Mouse (Mus musculus) liver, embryonic 14.5 days (tissue): ENCODE measurements around the gene Tmem135. TPM values are rescaled to one million over a fixed set of nuclear protein-coding genes. Genes with fewer than 3 reads are reported as not detected.
"Not testable (repeated sequence)": the region's sequence is repeated elsewhere in the genome, so short reads cannot be mapped to it uniquely, and the experiment has no call there.

Source experiments
- ATAC-seq: fragments of 200-750 bp; cut with Nextera tagmentation; 2 replicates; pipeline ENCODE4 v1.8.0; 2017; ENCODE audit warnings: moderate number of reproducible peaks, mild to moderate bottlenecking, moderate library complexity; ENCODE audit not compliant: insufficient read depth
- DNase-seq, 3 experiments: peaks; one replicate each; pipeline ENCODE4 v3.0.0-alpha.2; 2012 to 2013; ENCODE audit warnings: low read depth in 3 of 3, low spot score in 3 of 3
- H3K27ac ChIP-seq: fragments of 300-500 bp; sonication (generic); 2 replicates; pipeline ENCODE4 v1.5.1; 2014; ENCODE audit warnings: moderate library complexity, mild to moderate bottlenecking, control low read depth, inconsistent platforms
- H3K27me3 ChIP-seq: fragments of 300-500 bp; sonication (generic); 2 replicates; pipeline ENCODE4 v1.6.1; 2014; ENCODE audit warnings: mild to moderate bottlenecking, low read length, moderate library complexity; ENCODE audit not compliant: control insufficient read depth, insufficient read depth
- H3K36me3 ChIP-seq: fragments of 300-500 bp; sonication (generic); replicated peaks from 2 replicates; pipeline ENCODE4 v1.6.1; 2014; ENCODE audit warnings: low read depth; ENCODE audit not compliant: control insufficient read depth, insufficient read depth
- H3K4me1 ChIP-seq, 2 experiments: fragments of 200-500 bp in 1 of 2; fragments of 300-500 bp in 1 of 2; sonication (generic) in 1 of 2; replicated peaks; 2 replicates each; pipeline ENCODE4 v1.6.1; 2012 to 2014; ENCODE audit warnings: antibody characterized with exemption in 1 of 2, inconsistent platforms in 1 of 2, low read length in 1 of 2; ENCODE audit not compliant: control insufficient read depth in 2 of 2, insufficient read depth in 2 of 2
- H3K4me2 ChIP-seq: fragments of 300-500 bp; sonication (generic); 2 replicates; pipeline ENCODE4 v1.6.1; 2014; ENCODE audit warnings: low read depth, mild to moderate bottlenecking, control low read depth, moderate library complexity
- H3K4me3 ChIP-seq, 2 experiments: fragments of 200-500 bp in 1 of 2; fragments of 300-500 bp in 1 of 2; sonication (generic) in 1 of 2; 2 replicates each; pipeline ENCODE4 v1.5.1; 2012 to 2014; ENCODE audit warnings: low read depth in 2 of 2, low read length in 2 of 2, mild to moderate bottlenecking in 2 of 2, control low read depth in 1 of 2, inconsistent platforms in 1 of 2, moderate library complexity in 1 of 2; ENCODE audit not compliant: insufficient read depth in 1 of 2
- H3K9ac ChIP-seq: fragments of 300-500 bp; sonication (generic); replicated peaks from 2 replicates; pipeline ENCODE4 v1.6.1; 2014; ENCODE audit warnings: mild to moderate bottlenecking, control low read depth, moderate library complexity
- H3K9me3 ChIP-seq: fragments of 300-500 bp; sonication (generic); 2 replicates; pipeline ENCODE4 v1.6.1; 2016; ENCODE audit warnings: low read length, mixed read lengths; ENCODE audit not compliant: control insufficient read depth
- CTCF ChIP-seq: IDR thresholded peaks from 2 replicates; pipeline ENCODE4 v1.5.1; 2016; ENCODE audit warnings: antibody characterized with exemption, low read depth, control low read depth
- EP300 ChIP-seq: IDR thresholded peaks from 2 replicates; pipeline ENCODE4 v1.6.1; 2016; ENCODE audit warnings: antibody characterized with exemption, low read depth
- WGBS: fragments of 180-500 bp; shearing (Covaris S2); extraction: QIAGEN DNeasy Blood & Tissue Kit; methylation state at CpG from one replicate; pipeline ENCODE4 v1.1.7; 2014; ENCODE audit not compliant: insufficient replicate concordance; 5-methylcytosine and 5-hydroxymethylcytosine counted together
- polyA plus RNA-seq, 2 experiments: library from polyadenylated mRNA; depleted of rRNA in 1 of 2; stranded (reverse) in 1 of 2; unstranded in 1 of 2; fragments of >200 nt; fragmentation: Nextera tagmentation in 1 of 2; extraction: Ambion mirVana in 1 of 2; gene quantifications; 2 replicates each; pipeline versions ENCODE4 v1.2.1 to v1.2.3; 2012 to 2014

Tmem135 gene
- polyA plus RNA-seq, 2 experiments: 5.4 to 12.7 TPM

DNA sequence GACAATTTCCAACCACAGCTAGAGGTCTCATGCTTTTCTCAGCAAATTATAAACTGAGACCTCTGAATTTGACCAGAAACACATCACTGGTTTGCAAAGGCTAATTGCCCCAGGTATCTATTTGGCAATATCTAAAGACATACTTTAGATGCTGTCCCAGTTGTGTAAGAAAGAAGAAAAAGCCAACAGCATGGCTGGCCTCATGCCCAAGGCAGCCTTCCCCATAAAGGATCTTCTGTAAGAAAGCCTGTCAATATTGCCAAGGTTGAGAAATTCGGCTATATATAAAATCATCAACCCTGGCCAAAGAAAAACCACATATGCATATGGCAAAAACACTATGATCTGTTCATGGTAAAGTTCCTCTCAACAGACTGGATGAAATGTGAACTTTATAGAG lies 107.1 kb downstream of the Tmem135 start:
- Histone ChIP-seq H3K4me2 (no peak overlapping the region), H3K9me3 (no peaks in the 10 kb centered on the region), H3K27ac (no peak overlapping the region), H3K27me3 (no peaks in the 10 kb centered on the region), H3K9ac (no peak overlapping the region), H3K4me1 (no peaks in the 10 kb centered on the region), H3K36me3 (no peaks in the 10 kb centered on the region), H3K4me3 (no peak overlapping the region)
- TF ChIP-seq CTCF (no peak), EP300 (no peak)
- DNase-seq (no peak), ATAC-seq (no peak)
- WGBS: 70% methylated on average over 1 of the region's 1 CpGs

DNA sequence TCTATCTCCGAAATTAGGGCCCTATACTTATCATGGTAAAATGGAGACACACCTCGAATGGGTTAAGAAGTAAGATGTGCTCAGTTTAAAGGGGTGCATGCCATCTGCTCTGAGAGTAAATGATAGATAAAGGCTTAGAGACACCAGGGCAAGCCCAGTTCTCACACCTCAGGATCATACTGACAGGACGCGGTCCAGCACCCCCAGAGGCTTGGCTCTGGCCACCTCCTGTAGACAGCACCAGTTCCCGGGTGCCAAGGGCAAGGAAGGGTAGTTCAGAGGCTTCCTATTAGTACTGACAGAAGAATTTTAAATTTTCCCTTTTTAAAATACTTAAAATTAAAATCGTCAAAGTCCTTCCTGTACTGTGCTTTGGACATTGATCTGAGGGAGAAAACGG lies 121.4 kb downstream of the Tmem135 start:
- ATAC-seq (no peak), DNase-seq (no peak)
- no peak for TF ChIP-seq EP300
- no peak for TF ChIP-seq CTCF
- Histone ChIP-seq H3K9ac (no peak overlapping the region), H3K4me3 (no peak overlapping the region), H3K4me1 (no peaks in the 10 kb centered on the region), H3K27me3 (no peaks in the 10 kb centered on the region), H3K27ac (no peak overlapping the region), H3K9me3 (no peaks in the 10 kb centered on the region), H3K4me2 (no peak overlapping the region), H3K36me3 (no peaks in the 10 kb centered on the region)
- WGBS: 77% methylated on average over 7 of the region's 7 CpGs

DNA sequence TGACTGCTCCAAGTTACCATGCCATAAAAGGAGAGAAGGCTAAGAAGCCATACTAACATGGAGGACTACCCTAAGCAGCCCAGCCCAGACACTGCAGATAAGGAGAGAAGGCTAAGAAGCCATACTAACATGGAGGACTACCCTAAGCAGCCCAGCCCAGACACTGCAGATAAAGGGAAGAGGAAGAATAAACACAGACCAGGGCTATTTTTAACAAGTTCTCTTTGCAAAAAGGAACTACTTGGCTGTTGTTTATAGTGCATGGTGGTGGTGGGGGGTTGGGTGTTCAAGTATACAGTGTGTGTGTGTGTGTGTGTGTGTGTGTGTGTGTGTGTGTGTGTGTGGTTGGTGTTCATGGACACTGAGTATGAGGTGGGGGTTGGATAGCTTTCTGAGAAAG lies 133.6 kb downstream of the Tmem135 start:
- not testable (repeated sequence) for H3K27me3 ChIP-seq, H3K4me3 ChIP-seq, DNase-seq, H3K27ac ChIP-seq, H3K9ac ChIP-seq, H3K4me1 ChIP-seq, H3K4me2 ChIP-seq, H3K36me3 ChIP-seq, H3K9me3 ChIP-seq, ATAC-seq

DNA sequence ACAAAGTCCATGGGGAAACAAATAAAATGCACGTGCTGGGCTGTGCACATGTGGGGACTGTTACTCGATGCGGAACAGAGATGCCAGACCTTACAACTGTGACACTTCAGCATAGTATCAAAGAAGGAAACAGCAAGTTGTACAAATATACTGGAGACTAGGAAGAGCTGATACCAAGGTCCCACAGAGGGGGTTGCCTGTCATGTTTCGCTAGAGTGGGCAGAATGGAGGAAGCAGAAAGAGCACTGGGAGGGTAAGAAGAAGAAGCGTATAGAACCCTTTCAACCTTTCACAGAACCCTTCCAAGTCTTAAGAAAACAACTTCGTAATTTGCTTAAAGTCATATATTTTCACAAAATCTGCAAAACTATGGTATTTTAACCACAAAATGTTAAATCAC lies 134.2 kb downstream of the Tmem135 start:
- WGBS: 69% methylated on average over 6 of the region's 6 CpGs
- no peaks in the 10 kb centered on the region for H3K9me3 ChIP-seq
- H3K9ac ChIP-seq: no peak overlapping the region
- no peak overlapping the region for H3K4me3 ChIP-seq
- H3K36me3 ChIP-seq: no peaks in the 10 kb centered on the region; the same call in none of the 2 replicates
- no peak overlapping the region for H3K4me2 ChIP-seq
- ATAC-seq (no peak), DNase-seq (no peak)
- no peak for TF ChIP-seq CTCF
- TF ChIP-seq EP300: no peak
- H3K27ac ChIP-seq: no peak overlapping the region
- no peaks in the 10 kb centered on the region for H3K4me1 ChIP-seq
- no peaks in the 10 kb centered on the region for H3K27me3 ChIP-seq

DNA sequence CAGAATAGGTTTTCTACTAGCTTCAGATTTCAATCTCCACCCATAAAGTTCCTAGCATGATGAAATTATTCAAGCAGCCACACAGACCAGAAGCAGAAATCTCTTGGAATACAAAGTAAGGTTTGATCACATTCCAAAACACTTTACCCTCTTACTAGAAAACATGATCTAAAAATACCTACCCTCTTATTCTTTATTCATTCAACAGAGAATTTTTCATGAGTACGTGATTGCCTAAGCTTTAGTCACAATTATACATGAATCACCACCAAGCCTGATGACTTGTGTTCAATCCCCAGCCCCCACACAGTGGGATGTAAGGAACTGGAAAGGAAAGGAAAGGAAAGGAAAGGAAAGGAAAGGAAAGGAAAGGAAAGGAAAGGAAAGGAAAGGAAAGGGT lies 136.5 kb downstream of the Tmem135 start:
- H3K36me3 ChIP-seq: no peaks in the 10 kb centered on the region; the same call in 1 of the 2 replicates
- H3K4me1 ChIP-seq: no peaks in the 10 kb centered on the region
- H3K27ac ChIP-seq: no peak overlapping the region
- no peak overlapping the region for H3K9ac ChIP-seq
- TF ChIP-seq EP300: no peak
- TF ChIP-seq CTCF: no peak
- DNase-seq (no peak), ATAC-seq (no peak)
- WGBS: 66% methylated on average over 1 of the region's 1 CpGs
- H3K9me3 ChIP-seq: no peaks in the 10 kb centered on the region
- H3K4me3 ChIP-seq: no peak overlapping the region
- H3K27me3 ChIP-seq: no peaks in the 10 kb centered on the region
- H3K4me2 ChIP-seq: no peak overlapping the region
